Mouse (Mus musculus) cortical plate, adult 2 months (tissue): Measurements from ENCODE around the gene Ung. TPM values are rescaled to one million over a fixed set of nuclear protein-coding genes. Genes with fewer than 3 reads are reported as not detected.

Source experiments
- H3K27ac ChIP-seq: fragments of 200-500 bp; 2 replicates; pipeline ENCODE4 v1.5.1; 2012; ENCODE audit warnings: low read length, control low read depth, inconsistent platforms; ENCODE audit not compliant: insufficient read depth
- H3K4me1 ChIP-seq: fragments of 200-500 bp; 2 replicates; pipeline ENCODE4 v1.6.1; 2011; ENCODE audit warnings: low read length; ENCODE audit not compliant: control insufficient read depth, insufficient read depth
- H3K4me3 ChIP-seq: fragments of 200-500 bp; 2 replicates; pipeline ENCODE4 v1.5.1; 2011; ENCODE audit warnings: mild to moderate bottlenecking, low read length, control low read depth; ENCODE audit not compliant: insufficient read depth
- CTCF ChIP-seq: fragments of 200-500 bp; IDR thresholded peaks from 2 replicates; pipeline ENCODE4 v1.5.1; 2011; ENCODE audit warnings: mild to moderate bottlenecking, control low read depth, low read length; ENCODE audit not compliant: insufficient read depth; ENCODE audit errors: extremely low read depth
- POLR2A ChIP-seq: fragments of 200-500 bp; IDR thresholded peaks from 2 replicates; pipeline ENCODE4 v1.6.1; 2011; ENCODE audit warnings: mild to moderate bottlenecking, low read length, control low read depth; ENCODE audit not compliant: insufficient read depth; ENCODE audit errors: extremely low read depth
- polyA plus RNA-seq: library from polyadenylated mRNA; depleted of rRNA; stranded (reverse); fragments of >200 nt; gene quantifications from 2 replicates; pipeline ENCODE4 v1.2.3, GENCODE M21; 2012

The Ung gene
- polyA plus RNA-seq, 1 experiment, result 3.9 TPM

DNA sequence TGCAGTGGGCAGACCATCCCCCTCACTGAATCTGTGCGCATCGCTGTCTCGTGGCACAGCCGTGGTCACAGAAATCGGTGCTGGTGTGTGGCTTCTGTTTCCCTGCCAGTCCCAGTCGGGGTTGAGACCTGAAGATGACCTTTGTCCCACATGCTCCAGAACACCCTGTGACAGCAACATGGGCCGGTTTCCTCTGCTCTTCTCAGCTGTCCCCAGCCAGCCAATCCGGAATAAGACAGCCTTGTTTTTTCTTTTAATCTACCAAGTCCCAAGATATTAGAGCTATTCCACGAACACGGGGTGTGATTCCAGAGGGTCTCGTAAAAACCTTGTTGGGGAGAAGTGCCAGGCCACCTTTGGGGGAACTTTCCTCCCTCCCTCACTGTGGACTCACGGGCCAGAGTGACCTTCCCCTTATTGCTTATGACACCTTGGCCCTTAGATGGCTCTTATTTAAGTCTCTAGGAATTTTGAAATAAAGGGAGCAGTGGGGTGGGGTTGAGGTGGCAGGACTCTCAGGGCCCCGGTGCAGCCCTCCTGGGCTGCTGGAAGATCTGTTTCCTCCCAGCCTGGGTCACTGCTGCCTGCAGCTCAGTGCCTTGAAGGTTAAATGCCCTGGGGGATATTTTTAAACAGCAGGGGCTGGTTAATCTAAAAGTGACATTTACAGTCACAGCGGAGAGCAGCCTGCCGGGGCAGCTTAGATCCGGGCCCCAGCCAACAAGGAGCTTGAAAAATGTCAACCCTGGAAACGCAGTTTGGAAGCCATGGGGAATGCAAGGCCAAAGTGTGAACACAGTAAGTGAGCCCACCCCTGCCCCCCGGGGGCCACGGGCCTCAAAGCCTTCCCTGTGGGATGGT lies 16.1 kb downstream of the Ung start, which contains the start of gene Acacb:
Gene Acacb (plus strand): TSS at position 508 of the 861 bp plus-strand sequence.
- Histone ChIP-seq H3K27ac (no peak within 1 kb of the TSS), H3K4me1 (no peaks in the 10 kb centered on the region), H3K4me3 (no peak within 1 kb of the TSS)
- TF ChIP-seq CTCF, result no peak
- TF ChIP-seq POLR2A, result no peak

DNA sequence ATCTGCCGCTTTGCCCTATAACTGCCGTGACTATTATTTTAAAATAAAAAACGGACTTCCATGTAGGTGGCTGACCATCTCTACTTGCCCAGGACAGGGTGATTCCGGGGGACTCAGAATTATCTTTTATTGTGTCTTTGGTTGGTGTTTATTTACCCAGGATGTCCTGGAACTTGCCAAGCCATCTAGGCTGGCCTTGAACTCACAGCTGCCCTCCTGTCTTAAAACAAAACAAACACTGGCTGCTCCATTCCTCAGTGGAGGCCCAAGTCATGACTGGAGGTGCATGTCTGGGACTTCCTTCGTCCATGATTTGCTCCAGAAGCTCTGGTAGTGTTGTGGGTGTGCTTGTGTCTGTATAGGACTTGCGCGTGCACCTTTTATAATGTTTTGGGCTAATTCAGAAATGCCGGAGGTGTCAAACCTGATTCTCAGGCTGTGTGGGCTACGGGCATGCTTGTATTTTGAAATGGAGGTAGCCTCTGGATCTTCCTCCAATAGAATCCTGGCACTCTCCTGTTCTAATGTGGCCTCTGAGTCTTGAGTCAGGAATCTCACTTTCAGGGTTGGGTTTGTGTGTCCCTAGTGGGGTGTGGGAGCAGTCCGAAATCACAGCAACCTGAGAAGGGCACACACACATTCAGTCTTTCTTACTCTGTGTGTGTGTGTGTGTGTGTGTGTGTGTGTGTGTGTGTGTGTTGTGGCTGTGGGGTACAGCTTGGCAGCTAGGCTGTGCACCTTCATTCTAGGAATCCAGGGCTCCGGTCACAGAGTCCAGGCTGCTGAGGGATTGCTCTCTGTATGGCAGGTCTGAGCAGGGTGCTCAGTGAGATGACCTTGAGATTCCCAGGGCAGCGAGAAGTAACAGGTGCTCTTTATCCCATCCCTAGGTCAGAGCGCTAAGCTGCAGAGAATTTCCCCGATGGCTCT lies 17.1 kb downstream of the Ung start:
- TF ChIP-seq CTCF (no peak), POLR2A (no peak)
- no peak overlapping the region for H3K27ac ChIP-seq
- H3K4me3 ChIP-seq, result no peak overlapping the region
- no peaks in the 10 kb centered on the region for H3K4me1 ChIP-seq

DNA sequence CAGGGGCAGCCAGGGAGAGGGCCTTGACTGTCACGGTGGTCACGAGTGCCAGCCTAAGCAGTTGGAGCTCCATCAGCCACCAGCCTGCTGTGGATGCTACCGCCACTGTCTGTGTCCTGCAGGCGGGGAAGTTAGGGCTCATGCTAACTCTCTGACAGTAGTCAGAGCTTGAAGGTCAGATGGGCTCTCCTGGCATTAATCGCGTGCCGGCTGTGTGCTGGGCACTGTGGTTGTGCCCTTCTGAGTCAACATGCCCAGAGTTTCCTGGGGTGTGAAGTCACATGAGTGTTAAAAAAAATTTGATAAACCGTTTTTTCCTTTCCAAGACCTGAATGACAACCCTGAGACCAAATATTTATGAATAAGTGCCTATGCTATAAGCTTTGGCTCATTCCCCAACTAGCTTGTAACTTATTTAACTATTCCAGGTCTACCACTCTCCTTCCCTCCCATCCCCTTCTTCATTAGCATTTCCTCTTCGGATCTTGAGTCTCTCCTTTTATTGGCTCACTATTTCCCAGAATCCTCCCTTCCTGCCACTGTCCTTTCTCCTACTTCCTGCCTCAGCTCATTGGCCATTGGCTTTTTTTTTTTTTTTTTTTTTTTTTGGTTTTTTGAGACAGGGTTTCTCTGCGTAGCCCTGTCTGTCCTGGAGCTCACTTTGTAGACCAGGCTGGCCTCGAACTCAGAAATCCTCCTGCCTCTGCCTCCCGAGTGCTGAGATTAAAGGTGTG lies 22.3 kb downstream of the Ung start:
- Histone ChIP-seq H3K4me3 (no peak overlapping the region), H3K4me1 (no peaks in the 10 kb centered on the region), H3K27ac (no peak overlapping the region)
- TF ChIP-seq CTCF, result no peak
- TF ChIP-seq POLR2A, result no peak

DNA sequence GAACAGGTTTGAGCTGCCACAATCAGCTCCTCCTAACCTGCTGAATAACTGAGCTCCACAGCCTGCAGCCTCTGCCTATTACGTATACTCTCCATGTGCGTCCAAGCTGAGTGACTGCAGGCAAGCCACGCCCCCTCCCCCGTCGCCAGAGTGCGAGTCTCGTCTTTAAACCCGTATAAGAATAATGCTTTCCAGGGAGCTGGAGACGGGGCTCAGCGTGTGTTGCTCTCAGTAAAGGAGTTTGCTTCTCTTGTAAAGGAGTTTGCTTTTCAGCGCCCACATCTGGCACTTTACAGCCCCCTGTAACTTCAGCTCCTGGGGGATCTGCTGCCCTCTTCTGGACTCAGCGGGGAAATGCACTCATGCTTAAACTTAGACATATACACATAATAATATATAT lies 23.3 kb downstream of the Ung start:
- Histone ChIP-seq H3K4me3 (no peak overlapping the region), H3K27ac (no peak overlapping the region), H3K4me1 (no peaks in the 10 kb centered on the region)
- TF ChIP-seq CTCF (no peak), POLR2A (no peak)

DNA sequence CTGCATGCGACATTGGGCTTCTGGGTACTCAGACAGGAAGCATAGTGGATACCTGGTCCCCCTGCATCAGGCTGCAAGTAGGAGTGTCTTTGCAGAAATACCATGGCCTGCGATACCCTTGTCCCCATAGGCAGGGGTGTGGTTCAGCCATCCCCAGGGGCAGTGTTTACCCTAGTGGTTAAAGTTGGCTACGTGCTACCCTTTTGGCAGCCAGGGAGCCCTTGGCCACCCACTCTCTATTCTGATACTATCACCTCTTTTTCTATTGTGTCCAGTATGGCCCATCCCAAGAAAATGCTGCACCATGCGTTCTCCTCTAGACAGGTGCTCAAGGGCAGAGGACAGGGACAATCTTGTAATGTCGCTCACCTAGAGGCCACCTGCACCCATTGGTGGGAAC lies 24.6 kb downstream of the Ung start:
- H3K27ac ChIP-seq, result no peak overlapping the region
- H3K4me1 ChIP-seq, result no peaks in the 10 kb centered on the region
- H3K4me3 ChIP-seq, result no peak overlapping the region
- no peak for TF ChIP-seq POLR2A
- no peak for TF ChIP-seq CTCF

DNA sequence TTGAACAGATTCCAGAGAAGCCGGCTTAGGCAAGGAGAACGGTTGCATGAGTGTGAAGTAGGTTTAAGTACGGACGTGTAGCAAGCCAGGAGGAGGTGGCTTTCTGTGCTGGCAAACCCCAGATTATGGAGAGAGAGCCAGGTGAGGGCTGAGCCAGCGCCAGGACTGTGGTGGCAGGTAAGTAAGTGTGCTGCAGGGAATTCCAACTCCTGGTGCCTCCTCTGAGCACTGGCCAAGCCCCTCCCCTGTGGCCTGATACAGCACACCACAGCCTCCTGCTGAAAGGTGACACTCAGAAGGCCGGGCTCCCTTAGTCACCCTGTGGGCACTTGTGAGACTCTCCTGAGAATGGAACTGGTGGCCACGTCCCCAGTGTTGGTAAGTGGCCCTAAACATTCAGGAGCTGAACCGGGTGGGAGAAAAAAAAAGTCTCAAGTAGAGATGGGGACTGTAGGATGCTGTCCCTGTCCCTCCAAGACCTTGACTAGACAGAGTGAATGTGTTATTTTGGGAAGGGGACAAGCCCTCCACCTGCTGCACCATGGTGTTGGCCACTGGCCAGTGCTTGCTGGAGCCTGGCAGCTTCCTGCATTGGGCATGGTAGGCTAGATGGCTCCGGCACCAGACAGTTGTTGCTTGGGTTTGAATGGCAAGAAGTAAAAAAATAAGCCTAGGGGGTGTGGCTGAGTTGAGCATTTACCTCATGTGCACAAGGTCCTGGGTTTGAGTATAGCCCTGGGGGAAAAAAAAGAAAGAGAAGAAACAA lies 25.2 kb downstream of the Ung start:
- no peak for TF ChIP-seq POLR2A
- TF ChIP-seq CTCF, result no peak
- H3K4me1 ChIP-seq, result no peaks in the 10 kb centered on the region
- no peak overlapping the region for H3K27ac ChIP-seq
- H3K4me3 ChIP-seq, result no peak overlapping the region

DNA sequence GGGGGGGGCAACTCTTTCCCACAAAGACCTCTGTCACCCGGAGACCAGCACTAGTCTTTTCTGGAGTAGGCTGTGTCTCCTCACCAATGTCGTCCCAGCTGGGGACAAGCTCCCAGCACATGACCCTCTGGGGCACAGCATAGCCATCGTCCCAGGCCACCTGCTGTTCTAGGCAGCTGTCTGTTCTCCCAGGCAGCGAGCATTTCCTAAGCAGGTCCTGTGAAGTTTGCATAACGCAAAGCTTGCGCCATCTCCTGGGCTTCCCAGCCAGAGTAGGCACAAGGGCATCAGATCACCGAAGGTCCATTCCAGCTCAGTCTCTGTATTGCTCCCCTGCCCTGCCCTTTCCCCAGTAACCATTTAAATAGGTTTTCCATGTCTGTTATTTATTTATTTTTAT lies 27.1 kb downstream of the Ung start:
- TF ChIP-seq CTCF (no peak), POLR2A (no peak)
- Histone ChIP-seq H3K4me1 (no peaks in the 10 kb centered on the region), H3K27ac (no peak overlapping the region), H3K4me3 (no peak overlapping the region)

DNA sequence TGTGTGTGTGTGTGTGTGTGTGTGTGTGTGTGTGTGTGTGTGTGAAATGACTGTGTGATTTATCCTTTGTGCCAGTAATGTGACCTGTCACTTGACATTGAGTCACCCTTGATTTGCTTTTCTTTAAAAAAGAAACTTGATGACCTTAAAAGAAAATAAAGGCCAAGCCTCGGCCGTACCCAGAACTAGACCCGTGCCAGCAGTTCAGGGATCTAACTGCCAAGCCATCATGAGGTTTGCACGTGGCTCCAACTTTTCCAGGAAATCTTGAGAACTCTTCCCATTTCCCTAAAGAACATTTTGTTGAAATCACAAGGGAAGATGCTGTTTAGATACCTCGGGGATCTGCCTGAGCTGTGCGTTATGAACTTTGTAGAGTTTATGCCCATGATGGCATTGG lies 31.2 kb downstream of the Ung start:
- Histone ChIP-seq H3K4me1 (peaks cover 2% of the 10 kb centered on the region), H3K27ac (no peak overlapping the region), H3K4me3 (no peak overlapping the region)
- TF ChIP-seq CTCF (no peak), POLR2A (no peak)

DNA sequence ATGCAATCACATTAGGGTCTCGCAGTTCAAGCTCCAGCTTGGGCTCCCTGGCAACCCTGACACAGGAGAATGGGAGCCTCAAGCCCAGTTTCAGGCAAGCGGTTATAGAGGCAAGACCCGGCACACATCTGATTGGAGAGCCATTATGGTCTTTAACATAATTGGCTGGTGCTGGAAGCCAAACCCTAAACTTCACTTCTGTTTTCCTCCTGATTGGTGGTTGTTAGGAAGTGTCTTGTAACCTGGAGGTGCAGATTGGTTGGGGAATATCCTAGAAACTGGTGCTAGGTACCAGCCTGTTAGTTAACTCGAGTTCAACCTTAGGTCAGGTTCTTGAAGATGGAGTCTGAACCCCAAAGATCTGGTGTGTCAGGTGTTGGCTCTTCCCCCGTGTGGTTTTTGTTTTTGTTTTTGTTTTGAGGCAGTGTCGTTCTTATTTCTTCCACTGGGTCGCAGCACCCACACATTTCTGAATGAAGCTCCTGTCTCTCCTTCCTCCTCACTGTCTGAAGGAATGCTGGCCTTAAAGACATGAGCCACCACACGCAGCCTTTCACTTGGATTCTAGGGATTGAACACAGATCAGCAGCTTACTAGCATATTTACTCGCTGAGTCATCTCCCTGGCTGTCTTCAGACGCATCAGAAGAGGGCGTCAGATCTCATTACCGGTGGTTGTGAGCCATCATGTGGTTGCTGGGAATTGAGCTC lies 32.1 kb downstream of the Ung start:
- no peak for TF ChIP-seq POLR2A
- peak; percentile 24; the same call in 1 of the 2 replicates for TF ChIP-seq CTCF
- Histone ChIP-seq H3K27ac (no peak overlapping the region), H3K4me3 (no peak overlapping the region), H3K4me1 (peaks cover 2% of the 10 kb centered on the region)
